Mouse (Mus musculus) mesoderm, embryonic 11.5 days (tissue): ENCODE measurements at regions not wholly inside any gene's neighbourhood (a gene's known extent, or its start where the extent isn't known, plus 50 kb on each side); places are given as distances from the start of the nearest gene placed in this dataset.
A peak's percentile ranks its signal among the peaks of the same experiment; 100 is the strongest.
"Not testable (repeated sequence)": the region's sequence is repeated elsewhere in the genome, so short reads cannot be mapped to it uniquely, and the experiment has no call there.

ENCODE experiments used
- DNase-seq: peaks from one replicate; pipeline ENCODE4 v3.0.0-alpha.2; 2012; ENCODE audit warnings: low read depth, low spot score

DNA sequence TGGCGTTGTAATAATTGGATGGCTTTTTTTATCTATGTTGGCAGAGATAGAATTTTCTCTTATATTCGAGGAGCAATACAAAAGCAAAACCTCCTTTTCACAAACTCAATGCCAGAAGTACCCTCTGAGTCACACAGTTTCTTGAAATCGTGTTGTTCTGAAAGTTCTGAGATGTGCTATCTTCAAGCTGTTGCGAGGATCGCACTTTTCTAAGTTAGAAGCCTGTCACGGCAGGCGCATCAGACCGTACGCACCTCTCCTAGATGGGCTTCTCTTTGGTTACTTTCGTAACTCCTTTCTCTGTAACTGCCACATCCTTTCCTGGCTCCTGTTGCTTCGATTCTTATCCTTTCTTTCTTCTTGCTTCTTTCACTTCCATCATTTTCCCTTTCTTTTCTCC lies 271.2 kb upstream of the Arrdc3 start:
- DNase-seq = no peak

DNA sequence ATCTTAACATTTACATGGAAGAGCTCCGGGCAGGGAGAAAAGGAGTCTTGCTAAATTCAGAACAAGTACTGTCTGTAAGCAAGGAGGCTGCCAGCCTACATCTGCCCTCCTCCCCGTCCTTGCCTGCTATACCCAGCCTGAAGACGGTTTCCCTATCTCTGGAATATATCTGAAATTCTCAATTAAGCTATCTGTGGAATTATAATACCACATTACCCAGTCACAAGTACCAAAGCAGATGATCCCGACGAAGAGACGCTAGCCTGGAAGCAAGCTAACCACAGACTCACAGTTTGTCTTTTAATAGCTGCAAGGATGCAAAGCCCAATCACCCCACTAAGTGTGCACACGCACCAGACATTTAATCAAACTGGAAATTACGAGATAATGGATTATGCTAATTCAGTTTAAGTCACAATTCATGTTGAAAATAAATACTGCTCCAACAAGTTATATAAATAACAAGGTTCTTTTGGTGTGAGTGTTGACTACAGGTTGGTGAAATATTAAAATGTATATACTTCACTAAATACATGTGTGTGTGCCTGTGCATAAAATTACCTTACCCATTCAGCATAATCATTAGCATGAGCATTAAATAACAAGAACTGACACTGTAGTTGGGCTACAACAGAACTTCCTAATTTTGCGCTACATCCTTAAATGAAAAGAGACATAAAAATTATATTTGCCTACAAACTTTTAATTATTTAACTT lies 269.9 kb upstream of the Arrdc3 start:
- DNase-seq = no peak

DNA sequence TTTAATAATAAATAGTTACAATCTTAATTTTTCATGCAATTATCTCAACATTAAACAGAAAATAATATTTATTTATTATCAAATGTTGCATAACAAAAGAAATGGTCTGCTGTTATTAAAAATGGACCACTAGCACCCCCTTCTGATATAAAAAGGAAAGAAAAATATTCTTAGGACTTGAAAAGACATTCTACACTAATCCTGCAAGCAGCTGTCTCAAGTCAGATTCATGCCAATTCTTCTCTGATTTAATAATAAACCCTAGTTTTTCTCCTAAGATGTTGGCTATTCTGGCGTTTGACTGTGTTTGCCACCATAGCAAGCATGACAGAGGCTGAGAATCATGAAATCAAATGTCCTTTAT lies 269.3 kb upstream of the Arrdc3 start:
- peak; percentile 13 for DNase-seq

DNA sequence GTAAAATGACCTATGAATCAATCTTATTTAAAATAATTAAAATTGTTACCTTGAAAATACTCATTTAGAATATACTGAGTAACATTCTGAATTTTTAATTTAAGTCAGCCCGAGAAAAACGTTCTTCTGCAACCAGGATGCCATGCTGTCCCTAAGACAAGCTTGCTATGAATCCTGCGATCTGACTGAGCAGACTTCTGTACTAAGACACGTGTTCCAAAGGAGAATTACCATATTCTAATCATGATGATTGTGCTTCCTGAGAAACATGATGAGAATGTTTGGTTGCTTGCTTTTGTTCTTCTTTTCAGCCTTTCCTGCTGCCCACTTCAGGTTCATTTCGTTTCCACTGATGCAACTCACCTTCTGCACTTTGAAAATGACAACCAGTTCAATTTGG lies 268.2 kb upstream of the Arrdc3 start:
- no peak for DNase-seq

DNA sequence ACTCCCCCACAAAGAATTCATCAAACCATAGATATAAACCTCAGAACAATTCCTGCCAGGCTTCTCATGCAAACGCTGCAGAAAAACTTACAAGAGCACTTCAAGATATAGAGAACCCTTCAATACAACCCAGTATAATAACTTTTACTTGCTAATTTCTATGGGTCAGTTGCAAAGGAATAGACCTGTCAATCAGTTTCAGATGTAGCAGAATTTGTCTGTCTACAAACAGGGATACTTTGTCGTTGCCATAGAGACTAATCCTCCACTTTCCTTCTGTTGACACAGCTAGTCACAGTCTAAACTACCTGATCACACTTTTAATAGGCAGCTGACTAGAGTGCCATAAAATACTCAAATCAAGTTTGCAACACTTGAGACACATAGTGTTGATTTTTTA lies 260.2 kb upstream of the Arrdc3 start:
- DNase-seq = peak; percentile 29

DNA sequence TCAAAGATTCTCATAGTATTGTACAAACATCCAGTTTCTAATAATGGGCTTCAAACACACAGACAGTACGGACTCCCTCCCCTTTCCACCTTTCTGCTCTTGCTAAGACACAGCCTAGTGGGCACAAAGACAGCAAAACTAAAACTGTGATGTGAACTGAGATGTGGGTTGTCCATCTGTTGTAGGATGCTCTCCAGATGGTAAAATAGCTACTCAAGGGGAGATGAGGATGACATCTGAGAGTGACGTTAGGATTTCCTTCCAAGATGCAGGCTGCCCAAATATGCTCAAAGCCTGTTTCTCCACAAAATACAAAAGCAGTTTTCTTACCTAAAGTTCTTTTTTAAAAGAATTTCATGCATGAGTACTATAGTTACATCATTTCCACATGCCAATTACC lies 241.8 kb upstream of the Arrdc3 start:
- no peak for DNase-seq

DNA sequence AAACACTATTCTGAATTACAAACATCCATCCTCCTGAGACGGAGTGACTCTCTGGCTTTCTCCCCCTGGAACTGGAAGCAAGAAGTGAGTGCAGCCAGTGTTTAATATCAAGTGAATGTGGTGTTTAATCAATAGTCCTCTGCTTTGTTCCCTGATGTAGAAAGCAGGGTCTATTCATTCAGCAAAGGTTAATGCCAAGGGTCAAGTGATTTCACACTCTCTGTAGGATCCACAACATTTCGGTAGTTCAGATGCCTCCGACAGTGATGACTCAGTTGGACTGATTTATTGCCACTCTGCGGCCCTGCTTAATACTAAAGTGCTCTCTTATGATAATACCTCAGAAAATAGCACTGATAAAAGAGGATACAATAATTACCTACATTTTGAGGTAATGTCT lies 235.6 kb upstream of the Arrdc3 start:
- DNase-seq = peak; percentile 78

DNA sequence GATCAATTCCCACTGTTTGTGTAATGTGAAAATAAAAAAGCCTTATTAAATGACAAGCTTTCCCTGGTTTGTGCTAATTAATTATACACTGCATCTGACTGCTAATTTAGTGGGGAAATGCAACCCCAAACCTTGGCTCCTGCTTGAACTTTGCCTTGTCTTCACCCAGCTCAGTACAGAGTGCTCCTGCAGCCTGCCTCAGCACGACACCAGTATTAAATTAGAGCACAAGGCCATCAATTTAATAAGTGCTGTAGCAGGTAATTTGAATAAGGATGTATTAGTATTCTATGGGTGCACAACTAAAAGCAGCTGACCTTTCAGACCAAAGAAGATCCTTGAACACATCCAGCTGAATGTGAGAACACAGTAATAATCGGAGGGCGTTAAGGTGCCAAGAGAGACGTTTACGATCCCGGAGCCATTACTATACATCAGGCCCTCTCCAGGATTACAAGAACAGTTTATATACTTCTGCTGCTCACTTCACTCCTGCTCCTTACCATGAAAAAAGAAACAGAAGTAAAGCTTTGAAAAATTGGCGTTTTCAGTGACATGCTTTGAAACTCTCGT lies 230.1 kb upstream of the Arrdc3 start:
- no peak for DNase-seq

DNA sequence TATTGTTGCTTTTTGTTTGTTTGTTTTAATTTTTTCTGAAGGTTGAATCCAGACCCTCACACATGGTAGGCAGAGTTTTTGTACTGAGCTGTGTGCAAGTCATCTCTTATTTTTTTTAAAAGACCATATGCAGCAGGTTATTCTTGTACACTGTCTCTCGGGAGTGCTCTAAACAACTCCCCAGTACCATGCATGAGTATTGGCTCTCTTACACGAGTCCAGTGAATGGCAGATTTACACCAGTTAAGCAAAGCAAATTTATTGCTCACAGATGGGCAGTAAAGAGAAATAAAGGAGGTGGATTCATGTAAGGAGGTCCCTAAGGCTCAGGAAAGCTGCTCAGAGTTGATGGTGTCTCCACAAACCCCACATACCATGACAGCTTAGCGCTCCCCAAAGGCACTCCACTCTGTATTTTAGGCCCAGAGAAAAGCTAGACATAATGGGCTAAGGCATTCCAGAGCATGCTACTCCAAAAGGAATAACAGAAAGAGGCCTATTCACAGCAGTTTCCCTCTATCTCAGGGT lies 216.9 kb upstream of the Arrdc3 start:
- DNase-seq = peak; percentile 58

DNA sequence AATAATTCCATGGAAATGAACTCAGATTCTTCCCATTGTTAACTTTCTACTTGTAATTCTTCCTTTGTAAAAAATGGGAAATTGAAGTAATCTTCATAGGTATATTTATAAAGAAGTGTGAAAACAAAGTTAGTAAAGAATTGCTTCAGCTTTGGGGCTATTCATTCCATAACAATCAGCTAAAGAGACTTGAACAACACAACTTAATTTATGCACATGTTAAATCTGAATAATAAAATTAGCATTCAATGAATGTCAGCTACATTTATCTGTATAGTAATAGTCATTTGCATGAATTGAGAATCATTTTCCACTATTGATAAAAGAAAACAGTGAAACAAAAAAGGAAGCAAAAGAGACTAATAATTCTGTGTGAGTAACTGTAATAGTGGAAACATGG lies 193.3 kb upstream of the Arrdc3 start:
- no peak for DNase-seq

DNA sequence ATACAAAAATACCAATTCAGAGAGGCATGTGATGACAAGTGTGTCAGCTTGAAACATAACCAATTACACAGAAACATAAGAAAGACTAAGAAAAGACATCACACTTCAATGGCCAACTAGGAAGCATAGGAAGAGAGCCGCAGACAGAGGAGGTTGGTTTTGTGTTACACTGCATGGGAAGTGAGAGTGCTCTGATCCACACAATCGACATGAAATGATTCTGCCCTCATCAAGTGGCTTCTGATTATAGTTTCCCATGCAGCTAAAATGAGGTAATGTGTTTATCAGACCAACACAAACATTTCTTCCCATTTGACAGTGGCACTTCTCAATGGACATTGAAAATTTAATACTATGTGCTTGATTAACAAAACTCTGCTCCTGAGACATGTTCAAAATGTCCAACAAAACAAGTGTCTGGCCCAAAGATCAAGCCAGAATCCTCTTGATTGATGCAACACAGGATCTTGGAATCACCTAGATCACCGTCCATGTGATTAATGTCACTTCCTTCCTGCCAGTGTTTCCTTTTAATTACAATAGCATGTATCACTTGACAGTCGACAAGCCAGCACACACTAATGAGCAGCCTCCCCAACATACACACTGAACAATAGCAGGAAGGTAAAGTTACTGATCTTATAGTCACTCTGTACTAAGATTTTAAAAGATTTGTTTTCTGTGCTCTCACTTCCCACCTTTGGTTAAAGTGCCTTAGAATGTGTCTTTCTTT lies 192.4 kb upstream of the Arrdc3 start:
- DNase-seq = no peak

DNA sequence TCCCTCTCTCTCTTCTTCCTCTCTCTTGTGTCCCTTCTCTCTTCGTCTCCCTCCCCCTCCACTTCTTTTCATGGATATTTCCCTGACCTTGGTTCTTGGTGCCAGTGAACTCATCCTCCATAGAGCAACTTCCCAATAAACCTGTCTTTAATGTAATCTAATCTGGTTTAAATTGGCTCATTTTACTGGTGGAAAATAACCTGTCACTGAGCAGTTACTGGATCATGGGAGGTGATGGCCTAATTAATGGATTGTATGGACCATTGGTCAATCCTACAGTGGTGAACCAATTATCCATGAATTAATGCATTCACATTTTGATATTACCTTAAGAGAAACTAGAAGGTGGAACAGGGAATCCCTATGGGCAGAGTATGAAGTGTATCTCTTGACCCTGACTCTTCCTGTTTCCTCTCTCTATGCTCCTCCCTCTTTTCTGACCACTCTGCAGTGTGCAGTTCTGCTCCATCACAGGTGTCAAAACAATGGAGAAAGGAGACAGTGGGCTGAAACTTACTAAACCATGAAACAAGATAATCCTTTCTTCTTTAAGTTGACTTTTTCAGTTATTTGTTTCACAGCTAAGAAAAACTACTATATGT lies 187.5 kb upstream of the Arrdc3 start:
- no peak for DNase-seq

DNA sequence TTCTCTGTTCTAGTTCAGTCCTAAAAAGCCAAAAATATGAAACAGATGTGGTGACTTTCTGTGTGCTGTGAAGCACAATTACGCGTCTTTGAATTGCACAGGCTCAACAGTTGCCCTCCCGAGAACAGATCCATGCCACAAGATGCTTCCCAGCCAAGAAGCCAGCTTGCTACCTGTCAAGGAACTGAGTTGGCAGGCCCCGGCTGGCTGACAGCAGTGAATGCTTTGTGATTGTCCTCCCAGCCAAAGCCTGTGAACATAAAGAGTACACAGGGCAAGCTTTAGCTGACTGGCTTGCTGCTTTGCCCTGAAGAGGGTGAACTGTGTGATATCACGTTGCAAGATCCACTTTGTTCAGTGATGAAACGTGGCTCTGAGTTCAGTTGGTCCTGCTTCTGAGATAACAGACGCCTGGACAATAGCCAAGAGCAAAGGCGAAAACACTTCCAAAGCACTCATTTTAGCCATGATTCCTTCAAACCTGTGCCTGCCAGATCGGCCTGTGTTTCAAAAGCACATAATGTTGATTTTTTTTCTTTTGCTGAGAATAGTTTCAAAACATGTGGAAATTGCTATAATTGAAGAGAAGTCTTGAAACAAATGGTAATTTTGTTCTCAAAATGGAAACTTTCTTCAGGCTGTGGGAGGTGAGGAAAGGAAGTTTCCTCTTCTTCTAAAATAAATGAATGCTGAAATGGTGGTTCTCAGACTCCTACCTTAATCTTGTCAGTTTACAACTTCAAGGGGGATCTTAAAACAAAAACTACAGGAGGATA lies 173.5 kb upstream of the Arrdc3 start:
- no peak for DNase-seq

DNA sequence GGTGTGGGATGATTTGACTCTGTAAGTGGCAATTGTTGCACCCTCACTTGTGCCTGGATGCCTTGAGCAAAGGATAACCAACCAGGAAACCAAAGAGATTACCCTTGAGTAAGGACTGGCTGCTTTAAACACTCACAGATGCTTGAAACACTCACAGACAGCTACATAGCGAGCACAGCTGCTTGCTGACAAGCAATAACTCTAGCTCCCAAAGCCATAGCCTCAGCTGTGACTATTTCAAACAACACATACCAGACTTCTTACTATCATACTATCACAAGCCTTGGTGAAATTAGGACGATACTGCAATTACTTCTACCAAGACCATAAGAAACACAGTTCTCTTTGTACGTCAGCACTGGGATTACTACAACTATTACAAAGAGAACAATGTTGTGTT lies 163.9 kb upstream of the Arrdc3 start:
- DNase-seq = peak; percentile 49

DNA sequence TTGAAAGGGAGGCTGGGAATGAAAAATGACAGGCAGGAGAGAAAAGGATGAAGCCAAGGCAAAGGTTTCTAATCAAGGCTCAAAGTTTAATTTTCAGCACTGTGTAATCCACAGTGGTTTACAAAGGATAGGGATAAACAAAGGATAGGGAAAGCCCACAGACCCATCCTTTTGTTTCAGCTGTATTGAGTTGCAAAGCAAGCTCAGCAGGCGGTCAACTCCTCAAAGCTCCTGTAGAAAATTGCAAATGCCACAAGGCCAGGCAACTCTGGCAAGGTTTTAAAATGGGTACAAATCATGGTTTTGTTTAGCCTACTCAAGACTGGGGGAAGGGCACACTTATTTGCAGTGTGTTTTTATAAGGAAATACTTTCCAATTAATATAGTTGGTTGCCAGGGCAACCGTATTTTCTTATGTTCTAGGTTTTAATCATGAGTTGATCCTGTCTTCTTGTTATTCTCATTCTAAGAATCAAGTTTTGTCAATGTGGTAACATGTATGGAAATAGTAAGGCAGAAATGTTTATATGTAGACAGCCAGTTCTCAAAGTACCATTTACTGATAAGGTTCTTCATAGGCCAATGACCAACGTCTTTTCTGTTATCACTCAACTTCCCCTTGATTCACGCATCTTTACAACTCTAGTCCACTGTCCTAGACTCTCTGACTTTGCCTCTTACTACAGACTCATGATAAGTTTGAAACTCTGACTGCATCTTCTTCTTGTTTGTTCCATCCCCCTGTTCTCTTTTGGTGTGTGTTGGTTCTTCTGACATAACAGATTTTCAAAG lies 159.8 kb upstream of the Arrdc3 start:
- no peak for DNase-seq

DNA sequence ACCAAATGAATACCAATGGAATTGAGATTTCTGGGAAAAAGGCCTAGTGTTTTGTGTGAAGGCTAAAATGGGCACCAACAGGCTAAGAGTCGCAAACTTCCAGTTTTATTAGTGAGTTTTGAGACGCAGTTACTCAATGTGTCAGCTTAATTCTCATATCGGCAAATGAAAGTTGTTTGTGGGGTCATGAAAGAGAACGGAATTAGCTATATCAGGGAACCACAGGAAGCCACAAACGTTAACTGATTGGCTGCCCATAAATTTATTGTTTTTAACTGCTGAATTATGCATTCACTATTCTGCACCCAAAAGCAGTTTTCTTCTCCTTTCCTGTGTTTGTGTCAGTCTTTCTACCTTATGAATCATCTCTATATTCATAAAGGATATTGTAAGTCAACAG lies 154.0 kb upstream of the Arrdc3 start:
- DNase-seq = no peak

DNA sequence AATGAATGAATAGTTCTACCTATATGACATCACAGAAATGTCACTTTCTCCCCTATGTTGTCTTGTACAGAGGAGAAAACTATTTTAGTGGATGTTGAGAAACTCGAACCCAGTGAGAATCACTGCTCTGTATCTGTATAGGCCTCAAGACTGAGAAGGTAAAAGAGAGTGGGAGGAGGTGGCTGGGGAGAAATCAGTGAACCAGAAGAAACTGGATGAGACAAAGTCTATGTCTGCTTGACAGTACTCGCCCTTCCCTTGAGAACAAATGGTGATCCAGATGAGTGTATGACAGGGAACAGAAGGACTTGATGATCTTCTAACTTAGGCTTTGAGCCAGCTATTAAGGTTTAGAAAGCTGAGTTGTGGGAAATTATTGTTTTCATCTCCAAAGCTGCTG lies 137.2 kb upstream of the Arrdc3 start:
- no peak for DNase-seq

DNA sequence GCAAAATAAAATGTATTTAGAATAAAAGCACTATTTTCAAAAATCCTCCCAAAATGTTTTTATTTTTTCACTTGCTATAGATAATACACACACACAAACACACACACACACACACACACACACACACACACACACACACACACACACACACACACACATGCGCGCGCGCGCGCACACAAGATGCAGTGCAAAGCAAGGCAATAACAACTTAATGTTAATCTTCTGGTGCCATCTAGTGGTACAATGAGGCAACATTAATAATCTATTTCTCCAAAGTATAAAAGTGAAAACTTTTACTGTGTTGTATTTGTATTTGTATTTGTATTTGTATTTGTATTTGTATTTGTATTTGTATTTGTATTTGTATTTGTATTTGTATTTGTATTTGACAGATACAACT lies 136.2 kb upstream of the Arrdc3 start:
- not testable (repeated sequence) for DNase-seq
